Mouse (Mus musculus) heart, postnatal 36 days (tissue): ENCODE data around the gene Cd3g. TPM values are rescaled to one million over a fixed set of nuclear protein-coding genes. Genes with fewer than 3 reads are reported as not detected.
A peak's percentile ranks its signal among the peaks of the same experiment; 100 is the strongest.
"Not testable (repeated sequence)": the region's sequence is repeated elsewhere in the genome, so short reads cannot be mapped to it uniquely, and the experiment has no call there.

Source experiments
- DNase-seq, 2 experiments: peaks; one replicate each; pipeline ENCODE4 v3.0.0; 2021 to 2022
- intact Hi-C: fragments of 180-260 bp; cut with DNase I; formaldehyde crosslinking; loops from one replicate; pipeline ENCODE4 v1.15.1; 2025
- total RNA-seq, 2 experiments: library from RNA; stranded (reverse); gene quantifications; 2 replicates each; pipeline ENCODE4 v1.2.3; 2021

Gene Cd3g
- total RNA-seq, 2 experiments from 2014 or later = not detected

DNA sequence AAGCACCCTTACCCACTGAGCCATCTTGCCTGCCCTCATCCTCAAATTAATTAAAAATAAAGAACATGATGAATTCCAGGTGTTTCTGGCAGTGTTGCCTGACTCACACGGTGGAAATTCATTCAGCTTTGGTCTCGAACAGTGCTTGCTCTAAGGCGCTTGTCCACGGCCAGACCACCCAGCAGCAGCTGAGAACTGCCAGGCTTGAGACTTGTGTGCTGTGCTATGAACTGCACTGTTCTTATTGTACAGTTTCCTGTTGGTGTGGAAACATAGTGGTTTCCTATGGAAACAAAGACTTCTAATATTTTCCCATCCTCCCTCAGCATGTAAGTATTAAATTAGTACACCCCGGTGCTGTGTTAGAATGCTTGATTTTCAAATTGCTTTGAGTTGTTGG is 6.7 kb upstream of the Cd3g start:
- DNase-seq = no peak
- intact Hi-C loops = no loop called here

- DNase-seq = peak; percentile 4 to 20
- intact Hi-C loops = no loop called here
Observed at GRCm38 (mm10) chr9:44986242-44986781, 6.1 kb upstream of the Cd3g start.

DNA sequence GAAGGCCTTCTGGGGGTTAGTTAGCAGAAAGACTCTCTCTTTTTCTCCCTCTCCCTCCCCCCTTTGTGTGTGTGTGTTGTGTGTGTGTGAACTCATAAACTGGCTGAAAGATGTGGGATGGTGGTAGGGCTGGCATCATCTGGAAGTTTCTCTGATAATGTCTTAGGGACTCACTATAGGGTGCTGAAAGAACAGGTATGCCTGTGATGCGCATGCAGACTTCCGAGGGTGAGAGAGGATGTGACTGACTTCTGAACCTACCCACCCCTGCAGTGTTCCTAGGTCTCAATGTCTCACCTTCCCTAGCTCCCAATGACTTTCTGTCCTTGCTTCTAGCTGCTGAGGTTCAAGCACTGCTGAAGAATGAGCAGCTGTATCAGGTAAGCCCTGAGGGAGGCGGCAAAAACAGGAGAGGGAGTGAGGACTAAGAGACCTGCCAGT is 5.5 kb upstream of the Cd3g start:
- no peak for DNase-seq
- intact Hi-C loops = no loop called here

- intact Hi-C loops = no loop called here
- DNase-seq = no peak
Observed at GRCm38 (mm10) chr9:44983001-44983400, 2.8 kb upstream of the Cd3g start.

DNA sequence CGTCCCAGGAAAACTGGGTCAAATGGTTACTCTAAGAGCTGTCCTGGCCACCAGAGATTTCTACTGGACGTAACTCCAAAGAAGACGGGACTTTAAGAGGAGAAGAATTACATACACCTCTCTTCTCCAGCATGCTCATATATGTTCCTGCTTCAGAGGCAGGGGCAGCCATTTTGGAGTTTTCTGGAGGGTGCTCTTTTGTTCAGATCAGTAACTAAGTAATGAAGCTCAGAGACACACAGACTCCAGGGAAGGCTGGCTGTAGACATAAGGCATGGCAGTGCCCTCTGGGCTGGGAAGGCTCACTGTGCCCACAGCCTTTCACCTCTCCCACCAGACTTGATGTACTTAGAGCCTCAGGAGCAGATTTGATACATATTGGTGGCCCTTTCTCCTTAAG is 2.3 kb upstream of the Cd3g start:
- no peak for DNase-seq
- intact Hi-C loops = no loop called here

- intact Hi-C loops = no loop called here
- no peak for DNase-seq
Observed at GRCm38 (mm10) chr9:44982081-44982480, 1.9 kb upstream of the Cd3g start.

GRCm38 (mm10) chr9:44981676-44982075 is 1.4 kb upstream of the Cd3g start, which contains the start of gene Cd3d:
Gene Cd3d, plus strand, starts transcription at chr9:44981786.
- intact Hi-C loops = no loop called here

DNA sequence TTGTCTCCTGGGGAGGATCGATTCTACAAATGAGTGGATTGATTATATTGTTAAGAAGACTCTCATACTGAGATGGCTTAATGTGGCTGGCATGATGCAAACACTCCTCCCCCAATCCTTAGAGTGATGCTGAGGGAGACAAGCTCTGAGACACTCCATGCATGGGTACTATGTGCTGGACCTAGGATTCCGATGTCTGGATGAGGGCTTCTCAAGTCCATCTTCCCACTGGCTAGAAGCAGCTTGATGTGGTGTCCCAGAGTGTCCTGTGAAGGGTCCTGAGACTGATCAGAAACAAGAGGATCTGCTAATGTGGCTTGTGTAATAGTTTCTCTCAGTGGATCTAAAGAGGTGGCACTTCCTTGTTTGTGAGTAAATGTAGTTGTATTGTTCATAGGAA is 873 bp upstream of the Cd3g start:
- DNase-seq = no peak
- intact Hi-C loops = no loop called here

More at GRCm38 (mm10) chr9:44981676-44982075, 1.4 kb upstream of the Cd3g start, which contains the start of gene Cd3d:
- no peak for DNase-seq

- DNase-seq = no peak
- intact Hi-C loops = no loop called here
Observed at GRCm38 (mm10) chr9:44979806-44980205, 425 bp downstream of the Cd3g start.

DNA sequence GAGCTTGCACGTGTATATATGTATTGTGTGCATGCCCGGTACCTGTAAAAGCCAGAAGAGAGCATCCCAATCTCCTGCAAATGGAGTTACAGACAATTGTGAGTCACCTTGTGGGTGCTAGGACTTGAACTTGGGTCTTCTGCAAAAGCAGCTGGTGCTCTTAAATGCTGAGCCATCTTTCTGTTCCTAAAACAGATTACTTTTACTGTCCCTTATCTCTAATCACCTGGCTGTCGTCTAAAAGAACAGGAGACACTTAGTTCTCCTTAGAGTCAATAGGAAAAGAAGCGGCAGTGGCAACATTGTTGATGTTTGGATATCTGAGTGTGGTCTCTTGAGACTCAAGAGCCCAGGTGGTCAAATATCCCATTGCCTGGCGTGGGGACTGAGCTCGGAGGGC is 2.4 kb downstream of the Cd3g start:
- DNase-seq = no peak

GRCm38 (mm10) chr9:44969450-44969849 is 10.8 kb downstream of the Cd3g start:
- DNase-seq = no peak
- intact Hi-C loops = loop anchor here (5.0 kb wide), 2 partner anchors 178 to 197 kb away; no protein-coding TSS in a partner anchor

More for the DNA sequence above, 2.4 kb downstream of the Cd3g start:
- intact Hi-C loops = no loop called here

DNA sequence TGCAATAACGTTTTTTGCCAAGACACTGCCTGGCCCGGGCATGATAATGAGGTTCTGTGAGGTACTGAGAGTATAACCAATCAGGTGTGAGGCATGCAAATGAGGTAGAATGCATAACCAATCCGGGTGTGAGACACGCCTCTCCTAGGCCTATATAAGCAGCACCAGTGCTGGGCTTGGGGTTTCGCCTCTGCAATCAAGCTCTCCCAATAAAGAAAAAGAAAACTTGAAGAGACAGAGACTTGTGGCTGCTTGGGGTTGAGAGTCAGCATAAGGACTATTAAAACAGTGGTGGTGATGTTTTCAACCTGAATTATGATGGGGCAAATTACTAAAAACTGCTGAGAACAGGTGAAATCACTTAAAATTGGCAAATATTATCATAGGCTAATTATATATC is 12.5 kb downstream of the Cd3g start:
- DNase-seq = not testable (repeated sequence)
- intact Hi-C loops = loop anchor here (2.0 to 5.0 kb wide), 3 partner anchors 131 to 195 kb away; no protein-coding TSS in a partner anchor

DNA sequence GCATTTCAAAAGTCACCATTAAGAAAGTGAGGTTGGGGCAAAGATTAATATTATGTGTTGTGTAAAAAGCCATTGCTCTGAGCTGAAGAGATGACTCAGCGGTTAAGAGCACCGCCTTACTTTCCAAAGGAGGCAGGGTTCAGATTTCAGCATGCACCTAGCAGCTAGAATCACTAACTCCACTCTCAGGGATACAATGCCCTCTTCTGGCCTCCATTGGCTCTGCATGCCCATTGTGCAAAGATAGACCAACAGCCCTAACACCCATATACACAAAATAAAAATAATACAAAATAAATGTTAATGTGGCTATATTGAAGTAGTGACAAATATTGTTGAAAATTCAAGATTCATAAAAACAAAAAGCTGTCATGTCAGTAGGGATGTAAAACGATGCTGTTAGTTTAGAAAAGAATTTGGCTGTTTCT is 13.4 kb downstream of the Cd3g start:
- DNase-seq = peak; percentile 70 to 77
- intact Hi-C loops = loop anchor here (2.0 to 5.0 kb wide), 3 partner anchors 130 to 195 kb away; no protein-coding TSS in a partner anchor

DNA sequence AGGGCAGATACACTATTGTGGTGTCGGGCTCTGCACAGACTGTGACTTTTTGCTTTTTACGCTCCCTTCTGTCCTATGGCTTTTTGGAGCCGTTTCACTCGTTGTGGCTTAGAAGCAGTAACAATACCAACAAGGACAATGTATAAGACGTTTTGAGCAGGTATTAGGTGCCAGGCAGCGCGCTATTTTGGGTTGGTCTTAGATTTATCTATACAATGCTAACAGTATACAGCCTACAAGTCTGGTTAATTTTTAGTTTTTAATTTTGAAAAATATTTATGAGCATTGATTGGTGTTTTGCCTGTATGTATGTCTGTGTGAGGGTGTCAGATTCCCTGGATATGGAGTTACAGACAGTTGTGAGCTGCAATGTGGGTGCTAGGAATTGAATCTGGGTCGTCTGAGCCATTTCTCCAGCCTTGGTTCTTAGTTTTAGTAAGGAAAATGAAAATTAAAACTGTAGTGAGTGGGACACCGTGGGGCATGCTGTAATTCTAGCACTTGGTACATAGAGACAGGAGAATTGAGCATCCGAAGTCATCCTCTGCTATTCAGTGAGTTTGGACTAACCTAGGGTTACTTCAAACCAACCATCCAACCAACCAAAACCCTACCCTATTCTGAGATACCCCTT is 14.3 kb downstream of the Cd3g start:
- intact Hi-C loops = loop anchor here (1.0 to 5.0 kb wide), 5 partner anchors 46 to 194 kb away; partner anchors contain the start of gene Atp5l
- no peak for DNase-seq

GRCm38 (mm10) chr9:44965126-44965832 is 15.0 kb downstream of the Cd3g start, which contains the start of gene Ube4a:
Gene Ube4a, minus strand, starts transcription at chr9:44965600.
- peak; percentile 99 to 100 for DNase-seq
- intact Hi-C loops = loop anchor here (1.0 to 5.0 kb wide), 4 partner anchors 45 to 193 kb away; partner anchors contain the start of gene Atp5l

- intact Hi-C loops = no loop called here
- no peak for DNase-seq
Observed at GRCm38 (mm10) chr9:44954432-44954831, 25.8 kb downstream of the Cd3g start.

- intact Hi-C loops = no loop called here
- no peak for DNase-seq
Observed at GRCm38 (mm10) chr9:44947836-44948235, 32.4 kb downstream of the Cd3g start.

GRCm38 (mm10) chr9:44946185-44946695 is 34.0 kb downstream of the Cd3g start:
- DNase-seq = no peak
- intact Hi-C loops = no loop called here

GRCm38 (mm10) chr9:44942421-44942820 is 37.8 kb downstream of the Cd3g start:
- intact Hi-C loops = no loop called here
- DNase-seq = peak; percentile 15 to 34

- intact Hi-C loops = no loop called here
- DNase-seq = peak in 1 of 2 experiments; percentile 15
Observed at GRCm38 (mm10) chr9:44941756-44942155, 38.5 kb downstream of the Cd3g start.

- intact Hi-C loops = loop anchor here (5.0 kb wide), 1 partner anchor 154 kb away; the partner anchor contains the start of genes Arcn1 and Ift46
- DNase-seq = no peak
Observed at GRCm38 (mm10) chr9:44921543-44921942, 58.7 kb downstream of the Cd3g start.
